Comparison of ENCODE assay signal across 22 mouse cellular contexts in genomic region chr8:109216318-109216717, GRCm38 (mm10).
DNase-seq lines count a peak whose midpoint lies in the region; ATAC-seq and TF ChIP-seq lines count a peak whose summit lies in the region.
"Had no signal": no experiment of that assay in that cellular context is flagged by ENCODE, and none has a peak within 500 bp of the region (broad histone marks: within the 10 kb centered on the region; RNA-seq: fewer than 3 reads in every experiment).

No protein-coding gene starts in this region.

- H3K9me3 ChIP-seq in hindbrain, embryonic 10.5 days = no peaks in the 10 kb centered on the region
- no peaks in the 10 kb centered on the region for H3K9me3 ChIP-seq in hindbrain, postnatal 0 days (ENCODE audit: low read length)
- H3K9me3 ChIP-seq in neural tube, embryonic 12.5 days = no peaks in the 10 kb centered on the region
- H3K9me3 ChIP-seq in hindbrain, embryonic 14.5 days (ENCODE audit: control insufficient read depth, low read length) = no peaks in the 10 kb centered on the region
- H3K9me3 ChIP-seq in neural tube, embryonic 14.5 days (ENCODE audit: control insufficient read depth, low read length) = no peaks in the 10 kb centered on the region
- H3K9me3 ChIP-seq: embryonic facial prominence, embryonic 15.5 days; heart, embryonic 10.5 days; lung, embryonic 15.5 days had no signal

- no peak overlapping the region for H3K9ac ChIP-seq in hindbrain, postnatal 0 days (replicated peaks; ENCODE audit: low read length)
- H3K9ac ChIP-seq in neural tube, embryonic 12.5 days = no peak overlapping the region
- no peak overlapping the region for H3K9ac ChIP-seq in hindbrain, embryonic 14.5 days
- no peak overlapping the region for H3K9ac ChIP-seq in neural tube, embryonic 14.5 days (replicated peaks; ENCODE audit: low read depth, low read length)
- H3K9ac ChIP-seq: embryonic facial prominence, embryonic 15.5 days; liver, embryonic 14.5 days; lung, embryonic 15.5 days had no signal

- H3K4me2 ChIP-seq in hindbrain, postnatal 0 days (ENCODE audit: low read depth, low read length) = no peak overlapping the region
- no peak overlapping the region for H3K4me2 ChIP-seq in neural tube, embryonic 12.5 days (replicated peaks)
- H3K4me2 ChIP-seq in hindbrain, embryonic 14.5 days (replicated peaks) = no peak overlapping the region
- H3K4me2 ChIP-seq in neural tube, embryonic 14.5 days (ENCODE audit: low read depth, low read length) = no peak overlapping the region
- H3K4me2 ChIP-seq: embryonic facial prominence, embryonic 15.5 days; lung, embryonic 15.5 days had no signal

- 80% methylated on average over 5 of the region's 5 CpGs for WGBS in hindbrain, embryonic 10.5 days
- WGBS in hindbrain, postnatal 0 days = 49% methylated on average over 5 of the region's 5 CpGs
- whole genome bisulfite sequencing in neural tube, embryonic 12.5 days = 47% methylated on average over 5 of the region's 5 CpGs
- 38% methylated on average over 5 of the region's 5 CpGs for WGBS in hindbrain, embryonic 14.5 days
- 23% methylated on average over 5 of the region's 5 CpGs for WGBS in neural tube, embryonic 14.5 days

- ATAC-seq in hindbrain, postnatal 0 days = no peak
- ATAC-seq in neural tube, embryonic 12.5 days (ENCODE audit: low FRiP score, low read depth) = peak; percentile 68
- 0 out of 2 replicates have a peak, but pooled peaks have one; percentile 59 for ATAC-seq in hindbrain, embryonic 14.5 days (ENCODE audit: low FRiP score)
- ATAC-seq in neural tube, embryonic 14.5 days (ENCODE audit: low read depth) = peak; percentile 63; the same call in 1 of the 2 replicates

- H3K36me3 ChIP-seq in hindbrain, embryonic 10.5 days = no peaks in the 10 kb centered on the region
- no peaks in the 10 kb centered on the region for H3K36me3 ChIP-seq in hindbrain, postnatal 0 days (ENCODE audit: insufficient read depth, low read length)
- H3K36me3 ChIP-seq in neural tube, embryonic 12.5 days = no peaks in the 10 kb centered on the region
- no peaks in the 10 kb centered on the region for H3K36me3 ChIP-seq in hindbrain, embryonic 14.5 days (replicated peaks; ENCODE audit: control insufficient read depth, insufficient read depth)
- no peaks in the 10 kb centered on the region for H3K36me3 ChIP-seq in neural tube, embryonic 14.5 days (ENCODE audit: control insufficient read depth, insufficient read depth, low read length)
- H3K36me3 ChIP-seq: embryonic facial prominence, embryonic 15.5 days; heart, embryonic 10.5 days; lung, embryonic 15.5 days had no signal

- 0 out of 2 replicates have a peak overlapping the region, but pooled peaks have one; percentile 13 for H3K27ac ChIP-seq in hindbrain, embryonic 10.5 days
- no peak overlapping the region for H3K27ac ChIP-seq in hindbrain, postnatal 0 days
- H3K27ac ChIP-seq in neural tube, embryonic 12.5 days = no peak overlapping the region
- H3K27ac ChIP-seq in hindbrain, embryonic 14.5 days = peak overlapping the region; percentile 64; the same call in 1 of the 2 replicates
- peak overlapping the region; percentile 55 for H3K27ac ChIP-seq in neural tube, embryonic 14.5 days (ENCODE audit: low read depth, low read length)
- H3K27ac ChIP-seq: embryonic facial prominence, embryonic 15.5 days; heart, embryonic 10.5 days; left cerebral cortex, adult 2 months; liver, embryonic 14.5 days; lung, embryonic 15.5 days; macrophage; stomach, postnatal 0 days had no signal

- H3K4me3 ChIP-seq in hindbrain, embryonic 10.5 days = no peak overlapping the region
- no peak overlapping the region for H3K4me3 ChIP-seq in hindbrain, postnatal 0 days (ENCODE audit: low read length)
- no peak overlapping the region for H3K4me3 ChIP-seq in neural tube, embryonic 12.5 days
- H3K4me3 ChIP-seq in hindbrain, embryonic 14.5 days (replicated peaks; ENCODE audit: low read length) = no peak overlapping the region
- no peak overlapping the region for H3K4me3 ChIP-seq in neural tube, embryonic 14.5 days (ENCODE audit: low read depth, low read length)
- H3K4me3 ChIP-seq: embryonic facial prominence, embryonic 15.5 days; heart, embryonic 10.5 days; left cerebral cortex, adult 2 months; lung, embryonic 15.5 days had no signal

- peaks cover 14% of the 10 kb centered on the region for H3K4me1 ChIP-seq in hindbrain, embryonic 10.5 days (replicated peaks)
- H3K4me1 ChIP-seq in hindbrain, postnatal 0 days (ENCODE audit: insufficient read depth, low read length) = no peaks in the 10 kb centered on the region
- H3K4me1 ChIP-seq in neural tube, embryonic 12.5 days = peaks cover 19% of the 10 kb centered on the region
- peaks cover 18% of the 10 kb centered on the region for H3K4me1 ChIP-seq in hindbrain, embryonic 14.5 days (replicated peaks; ENCODE audit: control insufficient read depth, insufficient read depth, low read length)
- peaks cover 16% of the 10 kb centered on the region for H3K4me1 ChIP-seq in neural tube, embryonic 14.5 days (ENCODE audit: control insufficient read depth, insufficient read depth, low read length)
- H3K4me1 ChIP-seq: embryonic facial prominence, embryonic 15.5 days; heart, embryonic 10.5 days; lung, embryonic 15.5 days had no signal

- no peaks in the 10 kb centered on the region for H3K27me3 ChIP-seq in hindbrain, embryonic 10.5 days (ENCODE audit: insufficient read depth, poor library complexity, severe bottlenecking)
- H3K27me3 ChIP-seq in hindbrain, postnatal 0 days (ENCODE audit: insufficient read depth, low read length) = no peaks in the 10 kb centered on the region
- H3K27me3 ChIP-seq in neural tube, embryonic 12.5 days (replicated peaks) = no peaks in the 10 kb centered on the region
- H3K27me3 ChIP-seq in hindbrain, embryonic 14.5 days (ENCODE audit: control insufficient read depth, insufficient read depth, low read length) = no peaks in the 10 kb centered on the region
- no peaks in the 10 kb centered on the region for H3K27me3 ChIP-seq in neural tube, embryonic 14.5 days (ENCODE audit: control insufficient read depth, insufficient read depth, low read length)
- H3K27me3 ChIP-seq: CH12.LX; embryonic facial prominence, embryonic 15.5 days; lung, embryonic 15.5 days had no signal

- no peak for TF ChIP-seq CTCF in hindbrain, postnatal 0 days (IDR thresholded peaks at IDR 0.05; ENCODE audit: low read depth)

- no peak for DNase-seq in hindbrain, embryonic 10.5 days (ENCODE audit: low spot score)
- DNase-seq in hindbrain, postnatal 0 days (ENCODE audit: low spot score) = no peak
- no peak for DNase-seq in neural tube, embryonic 10.5 days (ENCODE audit: extremely low spot score, low spot score)
- peak; percentile 64 for DNase-seq in hindbrain, embryonic 14.5 days (ENCODE audit: low spot score)
- no peak for DNase-seq in adrenal gland, postnatal 4 days (ENCODE audit: low spot score in 2 of 2)
- no peak for DNase-seq in urinary bladder, adult 2 months (ENCODE audit: low spot score)
- DNase-seq: adrenal gland, postnatal 25 days; cerebellum, adult 18-20 months; cerebellum, postnatal 36 days; kidney, adult 8-10 months; kidney, postnatal 36 days; right cerebral cortex, postnatal 4 days had no signal

Comparison
In these comparisons a context has a peak if more than half of its experiments do, and no peak if none do; other contexts are left out.
1. H3K27ac ChIP-seq: peak in hindbrain, embryonic 10.5 days (single experiment), hindbrain, embryonic 14.5 days (single experiment) and neural tube, embryonic 14.5 days (single experiment); none in hindbrain, postnatal 0 days (single experiment) and neural tube, embryonic 12.5 days (single experiment).